ENCODE assay signal across 19 mouse cellular contexts in genomic region chr5:137102078-137102477, GRCm38 (mm10). TPM values are rescaled to one million over a fixed set of nuclear protein-coding genes. Genes with fewer than 3 reads are reported as not detected.
DNase-seq lines count a peak whose midpoint lies in the region; ATAC-seq and TF ChIP-seq lines count a peak whose summit lies in the region.
"Had no signal": no experiment of that assay in that cellular context is flagged by ENCODE, and none has a peak within 500 bp of the region (broad histone marks: within the 10 kb centered on the region; RNA-seq: fewer than 3 reads in every experiment).

No protein-coding gene starts in this region.

- no peak for ATAC-seq in forebrain, embryonic 14.5 days
- ATAC-seq in liver, embryonic 11.5 days (replicated peaks; ENCODE audit: low FRiP score) = no peak
- ATAC-seq: forebrain, embryonic 15.5 days had no signal

- peaks cover 11% of the 10 kb centered on the region for H3K4me1 ChIP-seq in forebrain, embryonic 10.5 days
- H3K4me1 ChIP-seq in forebrain, embryonic 14.5 days (ENCODE audit: control insufficient read depth, insufficient read depth, low read length) = no peaks in the 10 kb centered on the region
- H3K4me1 ChIP-seq in liver, embryonic 11.5 days (replicated peaks; ENCODE audit: control insufficient read depth, insufficient read depth, low read length) = peaks cover 23% of the 10 kb centered on the region
- peaks cover 3% of the 10 kb centered on the region; the same call in 1 of the 2 replicates for H3K4me1 ChIP-seq in bone marrow, adult 2 months (ENCODE audit: control insufficient read depth, insufficient read depth, low read length)
- H3K4me1 ChIP-seq: forebrain, embryonic 15.5 days had no signal

- H3ac ChIP-seq in myocyte (ENCODE audit: control insufficient read depth, insufficient read length) = no peak overlapping the region

- no peak overlapping the region for H3K4me2 ChIP-seq in forebrain, embryonic 14.5 days (ENCODE audit: low read length)
- H3K4me2 ChIP-seq in liver, embryonic 11.5 days = no peak overlapping the region
- peak overlapping the region; percentile 88 for H3K4me2 ChIP-seq in myocyte (ENCODE audit: low read depth)
- H3K4me2 ChIP-seq: forebrain, embryonic 15.5 days; hindbrain, embryonic 14.5 days; limb, embryonic 15.5 days had no signal

- no peaks in the 10 kb centered on the region for H3K36me3 ChIP-seq in forebrain, embryonic 10.5 days (replicated peaks)
- H3K36me3 ChIP-seq in forebrain, embryonic 14.5 days (ENCODE audit: control insufficient read depth, insufficient read depth, low read length) = no peaks in the 10 kb centered on the region
- H3K36me3 ChIP-seq in liver, embryonic 11.5 days (ENCODE audit: control insufficient read depth, insufficient read depth, low read length) = no peaks in the 10 kb centered on the region
- H3K36me3 ChIP-seq in myocyte (ENCODE audit: control insufficient read depth, insufficient read depth) = no peaks in the 10 kb centered on the region
- H3K36me3 ChIP-seq: forebrain, embryonic 15.5 days; limb, embryonic 15.5 days had no signal

- H3K9ac ChIP-seq in forebrain, embryonic 14.5 days (ENCODE audit: low read length) = no peak overlapping the region
- H3K9ac ChIP-seq in liver, embryonic 11.5 days (ENCODE audit: low read depth, low read length) = peak overlapping the region; percentile 35; the same call in 1 of the 2 replicates
- H3K9ac ChIP-seq: forebrain, embryonic 15.5 days; hindbrain, embryonic 14.5 days; limb, embryonic 15.5 days had no signal

- H3K27ac ChIP-seq in forebrain, embryonic 10.5 days = 0 out of 2 replicates have a peak overlapping the region, but pooled peaks have one; percentile 48
- no peak overlapping the region for H3K27ac ChIP-seq in forebrain, embryonic 14.5 days (ENCODE audit: low read depth, low read length)
- H3K27ac ChIP-seq in liver, embryonic 11.5 days (ENCODE audit: low read depth, low read length) = peak overlapping the region; percentile 96; the same call in 1 of the 2 replicates
- H3K27ac ChIP-seq in bone marrow, adult 2 months (ENCODE audit: control insufficient read depth, insufficient read depth, low read depth, low read length, poor library complexity) = peak overlapping the region; percentile 9; the same call in 1 of the 2 replicates
- H3K27ac ChIP-seq: forebrain, embryonic 15.5 days; hindbrain, embryonic 14.5 days; limb, embryonic 15.5 days had no signal

- no peak for DNase-seq in forebrain, embryonic 10.5 days (ENCODE audit: extremely low spot score, low spot score)
- DNase-seq in forebrain, embryonic 14.5 days (ENCODE audit: low spot score) = no peak
- DNase-seq in liver, embryonic 11.5 days (ENCODE audit: low spot score) = no peak
- DNase-seq in liver = no peak
- no peak for DNase-seq in urinary bladder, adult 2 months (ENCODE audit: low spot score)
- DNase-seq in layer of hippocampus, postnatal 36 days = no peak
- DNase-seq: cerebellum, postnatal 10 days; kidney, adult 18-20 months; lung, postnatal 4 days had no signal

- no peaks in the 10 kb centered on the region for H3K79me2 ChIP-seq in myocyte (ENCODE audit: control insufficient read depth, insufficient read depth)

- H3K9me3 ChIP-seq in forebrain, embryonic 10.5 days = no peaks in the 10 kb centered on the region
- no peaks in the 10 kb centered on the region for H3K9me3 ChIP-seq in forebrain, embryonic 14.5 days (replicated peaks; ENCODE audit: control insufficient read depth, low read length)
- H3K9me3 ChIP-seq in liver, embryonic 11.5 days (ENCODE audit: control insufficient read depth, low read length) = no peaks in the 10 kb centered on the region
- H3K9me3 ChIP-seq: forebrain, embryonic 15.5 days; limb, embryonic 15.5 days had no signal

- no peaks in the 10 kb centered on the region for H3K27me3 ChIP-seq in forebrain, embryonic 10.5 days (ENCODE audit: poor library complexity, severe bottlenecking)
- H3K27me3 ChIP-seq in forebrain, embryonic 14.5 days (replicated peaks; ENCODE audit: control insufficient read depth, insufficient read depth, low read length) = no peaks in the 10 kb centered on the region
- no peaks in the 10 kb centered on the region for H3K27me3 ChIP-seq in liver, embryonic 11.5 days (replicated peaks; ENCODE audit: control insufficient read depth, insufficient read depth, low read length)
- no peaks in the 10 kb centered on the region for H3K27me3 ChIP-seq in myocyte (ENCODE audit: control insufficient read depth, insufficient read depth, insufficient read length)
- H3K27me3 ChIP-seq: forebrain, embryonic 15.5 days; limb, embryonic 15.5 days had no signal

- no peak for TF ChIP-seq POLR2A in bone marrow, adult 2 months (IDR thresholded peaks at IDR 0.05; ENCODE audit: borderline replicate concordance, control insufficient read depth, low read depth, low read length)
- TF ChIP-seq POLR2A in myocyte (IDR thresholded peaks at IDR 0.05; ENCODE audit: insufficient read length, low read depth) = no peak

- WGBS in forebrain, embryonic 10.5 days = 79% methylated on average over 10 of the region's 10 CpGs
- 68% methylated on average over 10 of the region's 10 CpGs for WGBS in forebrain, embryonic 14.5 days
- WGBS in liver, embryonic 11.5 days = 78% methylated on average over 10 of the region's 10 CpGs
- 78% methylated on average over 10 of the region's 10 CpGs for WGBS in bone marrow, adult 2 months

- no peak overlapping the region for H3K4me3 ChIP-seq in forebrain, embryonic 10.5 days
- H3K4me3 ChIP-seq in forebrain, embryonic 14.5 days (ENCODE audit: low read depth, low read length) = no peak overlapping the region
- no peak overlapping the region for H3K4me3 ChIP-seq in liver, embryonic 11.5 days (ENCODE audit: low read depth, low read length)
- no peak overlapping the region for H3K4me3 ChIP-seq in bone marrow, adult 2 months (replicated peaks; ENCODE audit: control insufficient read depth, low read depth, low read length)
- peak overlapping the region; percentile 7 for H3K4me3 ChIP-seq in myocyte
- H3K4me3 ChIP-seq: forebrain, embryonic 15.5 days; limb, embryonic 15.5 days had no signal

- TF ChIP-seq CTCF in bone marrow, adult 2 months (IDR thresholded peaks at IDR 0.05; ENCODE audit: control insufficient read depth, insufficient read depth, low read length) = no peak

TF ChIP-seq in myocyte, 11 proteins besides CTCF, POLR2A, EP300 and RAD21 (continues in another document):
- TF ChIP-seq TCF12 (IDR thresholded peaks at IDR 0.05; ENCODE audit: insufficient read depth, poor library complexity, severe bottlenecking) (no peak), MYOG (IDR thresholded peaks at IDR 0.05; ENCODE audit: control insufficient read depth in 1 of 3, insufficient read depth in 1 of 3, insufficient read length in 2 of 3, low read depth in 2 of 3) (no peak), E2F4 (IDR thresholded peaks at IDR 0.05; ENCODE audit: insufficient read depth) (no peak), CEBPB (IDR thresholded peaks at IDR 0.05; ENCODE audit: insufficient read depth, poor library complexity, severe bottlenecking) (no peak), REST (IDR thresholded peaks at IDR 0.05; ENCODE audit: insufficient read depth, insufficient read length) (no peak), SRF (IDR thresholded peaks at IDR 0.05; ENCODE audit: control insufficient read depth, insufficient read length, low read depth) (no peak), TCF3 (IDR thresholded peaks at IDR 0.05; ENCODE audit: insufficient read length, low read depth) (no peak), USF1 (IDR thresholded peaks at IDR 0.05; ENCODE audit: low read depth) (no peak), MYOD1 (IDR thresholded peaks at IDR 0.05; ENCODE audit: control insufficient read depth in 1 of 3, insufficient read length in 2 of 3, low read depth in 2 of 3) (no peak), MAX (IDR thresholded peaks at IDR 0.05; ENCODE audit: low read depth) (no peak)

RNA-seq across cellular contexts. Expression of gene Trim56, which starts 13.9 kb away (rescaled TPM):
- polyA plus RNA-seq in forebrain, embryonic 10.5 days (2016; fragmentation: Nextera tagmentation; extraction: Ambion mirVana) = 4.6 and 5.0 TPM in 2 replicates
- polyA plus RNA-seq in forebrain, embryonic 14.5 days (2014; fragmentation: Nextera tagmentation; extraction: Ambion mirVana) = 3.2 and 4.8 TPM in 2 replicates
- polyA plus RNA-seq in liver, embryonic 11.5 days (2014; fragmentation: Nextera tagmentation; extraction: Ambion mirVana) = 8.7 and 8.8 TPM in 2 replicates
- polyA plus RNA-seq in bone marrow, adult 2 months (2011; ENCODE audit: insufficient read depth, insufficient read length, low replicate concordance, missing spikeins) = 25.2 and 31.3 TPM in 2 replicates
- polyA plus RNA-seq in myocyte (2012; fragmentation: generic; extraction: Trizol) = 5.9 TPM
- 5.7 and 11.9 TPM in 2 replicates for polyA plus RNA-seq in urinary bladder, adult 2 months (2012; rRNA removed)
- total RNA-seq in layer of hippocampus, postnatal 36 days (2021) = 1 to 10 TPM; 4.6 to 6.5 TPM

RNA-seq across cellular contexts. Expression of gene Serpine1, which starts 30.0 kb away (rescaled TPM):
- 0.10 and 0.17 TPM in 2 replicates for polyA plus RNA-seq in forebrain, embryonic 10.5 days (2016; fragmentation: Nextera tagmentation; extraction: Ambion mirVana)
- 0.14 and 0.28 TPM in 2 replicates for polyA plus RNA-seq in forebrain, embryonic 14.5 days (2014; fragmentation: Nextera tagmentation; extraction: Ambion mirVana)
- 0.09 and 0.15 TPM in 2 replicates for polyA plus RNA-seq in liver, embryonic 11.5 days (2014; fragmentation: Nextera tagmentation; extraction: Ambion mirVana)
- 0.95 and 3.1 TPM in 2 replicates for polyA plus RNA-seq in bone marrow, adult 2 months (2011; ENCODE audit: insufficient read depth, insufficient read length, low replicate concordance, missing spikeins)
- 17.6 TPM for polyA plus RNA-seq in myocyte (2012; fragmentation: generic; extraction: Trizol)
- 6.2 and 8.3 TPM in 2 replicates for polyA plus RNA-seq in urinary bladder, adult 2 months (2012; rRNA removed)
- total RNA-seq in layer of hippocampus, postnatal 36 days (2021) = under 1 TPM; 0.37 to 0.56 TPM

RNA-seq across cellular contexts. Expression of gene Muc3, which starts 47.0 kb away (rescaled TPM):
- polyA plus RNA-seq in forebrain, embryonic 10.5 days (2016; fragmentation: Nextera tagmentation; extraction: Ambion mirVana) = not detected in 2 replicates
- not detected in 2 replicates for polyA plus RNA-seq in forebrain, embryonic 14.5 days (2014; fragmentation: Nextera tagmentation; extraction: Ambion mirVana)
- polyA plus RNA-seq in liver, embryonic 11.5 days (2014; fragmentation: Nextera tagmentation; extraction: Ambion mirVana) = not detected in 2 replicates
- not detected in 2 replicates for polyA plus RNA-seq in bone marrow, adult 2 months (2011; ENCODE audit: insufficient read depth, insufficient read length, low replicate concordance, missing spikeins)
- polyA plus RNA-seq in myocyte (2012; fragmentation: generic; extraction: Trizol) = not detected
- not detected in 2 replicates for polyA plus RNA-seq in urinary bladder, adult 2 months (2012; rRNA removed)
- not detected for total RNA-seq in layer of hippocampus, postnatal 36 days (2021)
- total RNA-seq: adrenal gland, adult 18-20 months; gastrocnemius, adult 18-20 months had no signal
- polyA plus RNA-seq: embryonic facial prominence, embryonic 11.5 days; forebrain, embryonic 15.5 days; heart, embryonic 14.5 days; hindbrain, embryonic 14.5 days; limb, embryonic 15.5 days; neural tube, embryonic 14.5 days had no signal

RNA-seq across cellular contexts. Expression of gene Ap1s1, which starts 56.1 kb away (rescaled TPM):
- polyA plus RNA-seq in forebrain, embryonic 10.5 days (2016; fragmentation: Nextera tagmentation; extraction: Ambion mirVana) = 195 and 198 TPM in 2 replicates
- polyA plus RNA-seq in forebrain, embryonic 14.5 days (2014; fragmentation: Nextera tagmentation; extraction: Ambion mirVana) = 242 and 250 TPM in 2 replicates
- polyA plus RNA-seq in liver, embryonic 11.5 days (2014; fragmentation: Nextera tagmentation; extraction: Ambion mirVana) = 163 and 175 TPM in 2 replicates
- polyA plus RNA-seq in bone marrow, adult 2 months (2011; ENCODE audit: insufficient read depth, insufficient read length, low replicate concordance, missing spikeins) = 45.8 and 71.9 TPM in 2 replicates
- 172 TPM for polyA plus RNA-seq in myocyte (2012; fragmentation: generic; extraction: Trizol)
- 96.2 and 118 TPM in 2 replicates for polyA plus RNA-seq in urinary bladder, adult 2 months (2012; rRNA removed)
- 100 to 1,000 TPM; 286 to 323 TPM for total RNA-seq in layer of hippocampus, postnatal 36 days (2021)
